Mouse (Mus musculus) forebrain, embryonic 16.5 days (tissue): ENCODE results near the gene Ccdc142. TPM values are rescaled to one million over a fixed set of nuclear protein-coding genes. Genes with fewer than 3 reads are reported as not detected.

Experiments
- ATAC-seq: fragments of 200-750 bp; cut with Nextera tagmentation; 2 replicates; pipeline ENCODE4 v1.8.0; 2017; ENCODE audit warnings: mild to moderate bottlenecking, moderate library complexity
- H3K27ac ChIP-seq: fragments of 300-500 bp; sonication (generic); 2 replicates; pipeline ENCODE4 v1.5.1; 2014; ENCODE audit warnings: low read length, control low read depth
- H3K27me3 ChIP-seq: fragments of 300-500 bp; sonication (generic); replicated peaks from 2 replicates; pipeline ENCODE4 v1.6.1; 2014; ENCODE audit warnings: low read length; ENCODE audit not compliant: control insufficient read depth, insufficient read depth
- H3K36me3 ChIP-seq: fragments of 300-500 bp; sonication (generic); 2 replicates; pipeline ENCODE4 v1.6.1; 2014; ENCODE audit not compliant: control insufficient read depth, insufficient read depth
- H3K4me1 ChIP-seq: fragments of 300-500 bp; sonication (generic); replicated peaks from 2 replicates; pipeline ENCODE4 v1.6.1; 2014; ENCODE audit warnings: low read length; ENCODE audit not compliant: control insufficient read depth, insufficient read depth
- H3K4me2 ChIP-seq: fragments of 300-500 bp; sonication (generic); 2 replicates; pipeline ENCODE4 v1.6.1; 2014; ENCODE audit warnings: mild to moderate bottlenecking, low read length, control low read depth
- H3K4me3 ChIP-seq: fragments of 300-500 bp; sonication (generic); replicated peaks from 2 replicates; pipeline ENCODE4 v1.5.1; 2014; ENCODE audit warnings: mild to moderate bottlenecking, low read length, control low read depth
- H3K9ac ChIP-seq: fragments of 300-500 bp; sonication (generic); replicated peaks from 2 replicates; pipeline ENCODE4 v1.6.1; 2014; ENCODE audit warnings: low read depth, low read length, control low read depth
- H3K9me3 ChIP-seq: fragments of 300-500 bp; sonication (generic); 2 replicates; pipeline ENCODE4 v1.6.1; 2016; ENCODE audit warnings: low read length; ENCODE audit not compliant: control insufficient read depth
- WGBS: fragments of 180-500 bp; shearing (Covaris S2); extraction: QIAGEN DNeasy Blood & Tissue Kit; methylation state at CpG from one replicate; pipeline ENCODE4 v1.1.7; 2014; 5-methylcytosine and 5-hydroxymethylcytosine counted together
- polyA plus RNA-seq: library from polyadenylated mRNA; unstranded; fragments of >200 nt; fragmentation: Nextera tagmentation; extraction: Ambion mirVana; gene quantifications from 2 replicates; pipeline ENCODE4 v1.2.1, GENCODE M21; 2015

Ccdc142 gene
- polyA plus RNA-seq, 1 experiment from 2014 or later: 4.3 TPM

- H3K9ac ChIP-seq: no peak overlapping the region
- no peak overlapping the region for H3K4me3 ChIP-seq
- H3K27ac ChIP-seq: no peak overlapping the region
- peaks cover 18% of the 10 kb centered on the region for H3K4me1 ChIP-seq
- H3K4me2 ChIP-seq: no peak overlapping the region
- no peaks in the 10 kb centered on the region for H3K36me3 ChIP-seq
- H3K27me3 ChIP-seq: peaks cover 81% of the 10 kb centered on the region
- no peaks in the 10 kb centered on the region for H3K9me3 ChIP-seq
- 1% methylated on average over 8 of the region's 8 CpGs for WGBS
- no peak for ATAC-seq
Measured at GRCm38 (mm10) chr6:83068221-83068620, 33.2 kb upstream of the Ccdc142 start.

GRCm38 (mm10) chr6:83068706-83069487, 32.5 kb upstream of the Ccdc142 start:
- H3K4me1 ChIP-seq: peaks cover 18% of the 10 kb centered on the region
- ATAC-seq: no peak
- no peaks in the 10 kb centered on the region for H3K9me3 ChIP-seq
- no peak overlapping the region for H3K9ac ChIP-seq
- H3K4me3 ChIP-seq: no peak overlapping the region
- under 1% methylated on average over 74 of the region's 81 CpGs for WGBS
- H3K27me3 ChIP-seq: peaks cover 80% of the 10 kb centered on the region
- H3K27ac ChIP-seq: no peak overlapping the region
- no peak overlapping the region for H3K4me2 ChIP-seq
- H3K36me3 ChIP-seq: no peaks in the 10 kb centered on the region

- Histone ChIP-seq H3K36me3 (no peaks in the 10 kb centered on the region), H3K9me3 (no peaks in the 10 kb centered on the region), H3K27ac (no peak overlapping the region), H3K27me3 (peaks cover 79% of the 10 kb centered on the region), H3K4me2 (no peak overlapping the region), H3K9ac (no peak overlapping the region), H3K4me1 (peaks cover 18% of the 10 kb centered on the region), H3K4me3 (no peak overlapping the region)
- WGBS: 1% methylated on average over 67 of the region's 69 CpGs
- peak; percentile 29 for ATAC-seq
Measured at GRCm38 (mm10) chr6:83069488-83070246, 31.7 kb upstream of the Ccdc142 start.

- Histone ChIP-seq H3K9ac (no peak within 1 kb of the TSS), H3K4me2 (no peak within 1 kb of the TSS), H3K4me3 (no peak within 1 kb of the TSS), H3K27ac (no peak within 1 kb of the TSS), H3K27me3 (peaks cover 79% of the 10 kb centered on the region), H3K9me3 (no peaks in the 10 kb centered on the region), H3K36me3 (no peaks in the 10 kb centered on the region), H3K4me1 (peaks cover 18% of the 10 kb centered on the region)
- WGBS: 0% methylated on average over 8 of the region's 10 CpGs
- no peak for ATAC-seq
Measured at GRCm38 (mm10) chr6:83070247-83070310, 31.3 kb upstream of the Ccdc142 start, which contains the start of gene Tlx2. TSS of gene Tlx2 (minus strand) at chr6:83070293.

GRCm38 (mm10) chr6:83070311-83071219, 30.8 kb upstream of the Ccdc142 start:
- no peaks in the 10 kb centered on the region for H3K9me3 ChIP-seq
- WGBS: under 1% methylated on average over 51 of the region's 58 CpGs
- peaks cover 80% of the 10 kb centered on the region for H3K27me3 ChIP-seq
- H3K27ac ChIP-seq: no peak overlapping the region
- no peak for ATAC-seq
- peaks cover 18% of the 10 kb centered on the region for H3K4me1 ChIP-seq
- H3K36me3 ChIP-seq: no peaks in the 10 kb centered on the region
- H3K4me2 ChIP-seq: no peak overlapping the region
- no peak overlapping the region for H3K4me3 ChIP-seq
- H3K9ac ChIP-seq: no peak overlapping the region

- no peak overlapping the region for H3K27ac ChIP-seq
- no peak for ATAC-seq
- WGBS: 1% methylated on average over 23 of the region's 24 CpGs
- H3K27me3 ChIP-seq: peaks cover 80% of the 10 kb centered on the region
- H3K4me3 ChIP-seq: no peak overlapping the region
- H3K36me3 ChIP-seq: no peaks in the 10 kb centered on the region
- peaks cover 18% of the 10 kb centered on the region for H3K4me1 ChIP-seq
- H3K4me2 ChIP-seq: no peak overlapping the region
- H3K9ac ChIP-seq: no peak overlapping the region
- no peaks in the 10 kb centered on the region for H3K9me3 ChIP-seq
Measured at GRCm38 (mm10) chr6:83071220-83071619, 30.2 kb upstream of the Ccdc142 start.

- no peak overlapping the region for H3K4me2 ChIP-seq
- 25% methylated on average over 2 of the region's 2 CpGs for WGBS
- H3K36me3 ChIP-seq: no peaks in the 10 kb centered on the region
- H3K4me3 ChIP-seq: no peak overlapping the region
- no peak overlapping the region for H3K9ac ChIP-seq
- no peaks in the 10 kb centered on the region for H3K9me3 ChIP-seq
- no peak for ATAC-seq
- H3K4me1 ChIP-seq: peaks cover 27% of the 10 kb centered on the region
- peaks cover 51% of the 10 kb centered on the region for H3K27me3 ChIP-seq
- H3K27ac ChIP-seq: no peak overlapping the region
Measured at GRCm38 (mm10) chr6:83074979-83075378, 26.4 kb upstream of the Ccdc142 start.

- Histone ChIP-seq H3K9me3 (no peaks in the 10 kb centered on the region), H3K4me3 (peak within 1 kb of the TSS; percentile 85), H3K4me1 (peaks cover 21% of the 10 kb centered on the region), H3K9ac (peak within 1 kb of the TSS; percentile 88), H3K27me3 (peaks cover 36% of the 10 kb centered on the region), H3K27ac (peak within 1 kb of the TSS; percentile 94), H3K36me3 (peaks cover 8% of the 10 kb centered on the region), H3K4me2 (peak within 1 kb of the TSS; percentile 96)
- ATAC-seq: peak; percentile 75
- 0% methylated on average over 54 of the region's 54 CpGs for WGBS
Measured at GRCm38 (mm10) chr6:83077630-83078323, 23.6 kb upstream of the Ccdc142 start, which contains the start of gene Pcgf1. TSS of gene Pcgf1 (plus strand) at chr6:83077869.
